Mouse (Mus musculus) hindbrain, postnatal 0 days (tissue): ENCODE measurements around the gene Fbxo21. TPM values are rescaled to one million over a fixed set of nuclear protein-coding genes. Genes with fewer than 3 reads are reported as not detected.

Experiments used
- ATAC-seq: fragments of 200-750 bp; cut with Nextera tagmentation; 2 replicates; pipeline ENCODE4 v1.8.0; 2017; ENCODE audit warnings: mild to moderate bottlenecking, moderate TSS enrichment, moderate library complexity
- DNase-seq: peaks from one replicate; pipeline ENCODE4 v3.0.0-alpha.2; 2015; ENCODE audit warnings: low spot score
- H3K27ac ChIP-seq: fragments of 300-500 bp; sonication (generic); 2 replicates; pipeline ENCODE4 v1.5.1; 2014; ENCODE audit warnings: mild to moderate bottlenecking
- H3K27me3 ChIP-seq: fragments of 300-500 bp; sonication (generic); 2 replicates; pipeline ENCODE4 v1.6.1; 2014; ENCODE audit warnings: low read length, mixed read lengths; ENCODE audit not compliant: insufficient read depth
- H3K36me3 ChIP-seq: fragments of 300-500 bp; sonication (generic); 2 replicates; pipeline ENCODE4 v1.6.1; 2014; ENCODE audit warnings: low read length, mixed read lengths; ENCODE audit not compliant: insufficient read depth
- H3K4me1 ChIP-seq: fragments of 300-500 bp; sonication (generic); 2 replicates; pipeline ENCODE4 v1.6.1; 2014; ENCODE audit warnings: antibody characterized with exemption, low read length, mixed read lengths; ENCODE audit not compliant: insufficient read depth
- H3K4me2 ChIP-seq: fragments of 300-500 bp; sonication (generic); 2 replicates; pipeline ENCODE4 v1.6.1; 2014; ENCODE audit warnings: low read depth, mild to moderate bottlenecking, low read length, moderate library complexity, mixed read lengths
- H3K4me3 ChIP-seq: fragments of 300-500 bp; sonication (generic); 2 replicates; pipeline ENCODE4 v1.5.1; 2014; ENCODE audit warnings: low read length
- H3K9ac ChIP-seq: fragments of 300-500 bp; sonication (generic); replicated peaks from 2 replicates; pipeline ENCODE4 v1.6.1; 2014; ENCODE audit warnings: mild to moderate bottlenecking, low read length, moderate library complexity, mixed read lengths
- H3K9me3 ChIP-seq: fragments of 300-500 bp; sonication (generic); 2 replicates; pipeline ENCODE4 v1.6.1; 2016; ENCODE audit warnings: low read length, mixed read lengths
- CTCF ChIP-seq: IDR thresholded peaks from 2 replicates; pipeline ENCODE4 v1.5.1; 2016; ENCODE audit warnings: antibody characterized with exemption, control low read depth, low read depth
- WGBS: fragments of 180-500 bp; shearing (Covaris S2); extraction: QIAGEN DNeasy Blood & Tissue Kit; methylation state at CpG from one replicate; pipeline ENCODE4 v1.1.7; 2014; 5-methylcytosine and 5-hydroxymethylcytosine counted together
- polyA plus RNA-seq: library from polyadenylated mRNA; unstranded; fragments of >200 nt; fragmentation: Nextera tagmentation; extraction: Ambion mirVana; gene quantifications from 2 replicates; pipeline ENCODE4 v1.2.1, GENCODE M21; 2015
- total RNA-seq: library from RNA; depleted of rRNA; stranded (reverse); fragments of >200 nt; gene quantifications from 2 replicates; pipeline ENCODE4 v1.2.3, GENCODE M21; 2014

The Fbxo21 gene
- total and polyA plus RNA-seq, 2 experiments from 2014 or later: 134 to 198 TPM

DNA sequence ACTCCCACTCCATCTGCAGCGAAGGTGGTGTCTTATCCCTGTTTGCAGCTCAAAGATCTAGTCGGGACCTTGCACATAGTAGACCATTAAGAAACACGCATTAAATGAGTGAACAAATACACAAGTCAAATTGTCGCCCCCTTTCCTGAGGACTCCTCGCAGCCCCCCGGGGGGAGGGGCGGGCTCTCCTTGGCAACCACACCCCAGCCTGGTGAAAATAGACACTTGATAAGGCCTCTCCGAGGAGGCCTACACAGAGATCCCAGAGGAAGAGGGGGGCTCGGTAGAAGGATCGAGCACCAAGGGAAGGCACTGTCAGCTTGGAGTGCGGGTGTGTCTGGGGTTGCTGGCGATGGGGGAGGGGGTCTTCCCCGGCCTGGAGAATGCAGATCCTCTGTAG, 49.8 kb downstream of the Fbxo21 start:
- peaks cover 8% of the 10 kb centered on the region for H3K4me1 ChIP-seq
- no peak overlapping the region for H3K27ac ChIP-seq
- H3K4me3 ChIP-seq: no peak overlapping the region
- 0 out of 2 replicates have a peak overlapping the region, but pooled peaks have one; percentile 96 for H3K4me2 ChIP-seq
- DNase-seq: no peak
- H3K27me3 ChIP-seq: peaks cover 34% of the 10 kb centered on the region
- ATAC-seq: no peak
- H3K9ac ChIP-seq: no peak overlapping the region
- H3K9me3 ChIP-seq: no peaks in the 10 kb centered on the region
- 5% methylated on average over 13 of the region's 13 CpGs for WGBS
- TF ChIP-seq CTCF: no peak
- H3K36me3 ChIP-seq: no peaks in the 10 kb centered on the region

DNA sequence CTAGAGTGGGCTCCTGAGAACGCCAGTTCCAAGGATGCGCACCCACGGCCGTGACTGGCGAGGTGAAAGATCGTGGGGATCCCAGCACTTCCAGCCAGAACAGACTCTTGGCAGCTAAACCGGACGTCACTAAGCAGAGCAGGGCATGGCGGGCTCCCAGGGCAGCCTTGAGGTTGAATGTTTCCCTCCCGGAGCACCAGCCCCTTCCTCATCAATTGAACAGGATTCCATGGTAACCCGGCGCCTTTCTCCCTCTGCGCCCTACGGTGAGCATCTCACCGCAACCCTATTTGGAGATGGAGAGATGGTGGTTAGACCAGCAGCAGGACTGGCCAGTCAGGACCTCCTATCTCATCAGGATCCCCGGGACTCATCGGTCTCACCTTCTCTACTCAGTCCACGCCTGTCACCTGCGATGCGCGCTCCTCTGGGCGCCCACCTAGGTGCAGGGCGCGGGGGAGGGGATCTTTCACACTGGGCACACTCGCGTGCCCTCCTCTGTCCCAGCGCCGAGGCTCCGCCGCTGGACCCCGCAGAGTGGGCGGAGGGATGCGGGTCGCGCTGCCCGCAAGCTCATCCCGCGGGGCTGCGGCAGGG, 50.7 kb downstream of the Fbxo21 start:
- peaks cover 8% of the 10 kb centered on the region for H3K4me1 ChIP-seq
- peak overlapping the region; percentile 96 for H3K4me2 ChIP-seq
- ATAC-seq (peak; percentile 27; the same call in 1 of the 2 replicates), DNase-seq (no peak)
- peak overlapping the region; percentile 44; the same call in 1 of the 2 replicates for H3K9ac ChIP-seq
- WGBS: 2% methylated on average over 31 of the region's 39 CpGs
- no peaks in the 10 kb centered on the region for H3K9me3 ChIP-seq
- H3K4me3 ChIP-seq: peak overlapping the region; percentile 59
- TF ChIP-seq CTCF: no peak
- no peak overlapping the region for H3K27ac ChIP-seq
- no peaks in the 10 kb centered on the region for H3K36me3 ChIP-seq
- H3K27me3 ChIP-seq: peaks cover 34% of the 10 kb centered on the region

DNA sequence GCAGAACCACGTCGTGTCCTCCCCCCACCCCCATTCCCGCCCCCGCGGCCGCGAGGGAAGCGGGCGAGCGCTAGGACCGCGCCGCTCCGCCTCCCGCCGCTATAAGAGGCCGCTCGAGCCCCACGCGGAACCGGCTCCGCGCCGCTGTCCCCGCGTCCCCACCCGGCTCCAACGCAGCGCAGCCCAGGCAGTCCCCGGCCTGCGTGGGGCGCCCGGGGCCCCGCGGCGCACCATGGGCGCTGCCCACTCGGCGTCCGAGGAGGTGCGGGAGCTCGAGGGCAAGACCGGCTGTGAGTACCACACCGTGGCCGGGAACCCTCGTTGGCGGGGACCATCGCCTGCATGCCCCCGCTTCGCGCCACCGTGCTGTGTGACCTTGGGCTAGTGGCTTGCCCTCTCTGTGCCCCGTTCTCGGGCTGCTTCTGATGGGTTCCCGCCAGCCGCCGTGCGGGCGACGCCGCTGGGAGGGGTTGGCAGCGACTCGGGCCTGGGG, 51.2 kb downstream of the Fbxo21 start, which contains the start of gene Tesc:
TSS of gene Tesc (plus strand) at position 46 of the 493 bp plus-strand sequence.
- peak within 1 kb of the TSS; percentile 44 for H3K9ac ChIP-seq
- peak within 1 kb of the TSS; percentile 59 for H3K4me3 ChIP-seq
- WGBS: under 1% methylated on average over 58 of the region's 63 CpGs
- peaks cover 8% of the 10 kb centered on the region for H3K4me1 ChIP-seq
- no peaks in the 10 kb centered on the region for H3K36me3 ChIP-seq
- H3K9me3 ChIP-seq: no peaks in the 10 kb centered on the region
- H3K27ac ChIP-seq: no peak within 1 kb of the TSS
- no peak for TF ChIP-seq CTCF
- H3K27me3 ChIP-seq: peaks cover 34% of the 10 kb centered on the region
- ATAC-seq (peak; percentile 53; the same call in 1 of the 2 replicates), DNase-seq (peak; percentile 45)
- peak within 1 kb of the TSS; percentile 96 for H3K4me2 ChIP-seq

DNA sequence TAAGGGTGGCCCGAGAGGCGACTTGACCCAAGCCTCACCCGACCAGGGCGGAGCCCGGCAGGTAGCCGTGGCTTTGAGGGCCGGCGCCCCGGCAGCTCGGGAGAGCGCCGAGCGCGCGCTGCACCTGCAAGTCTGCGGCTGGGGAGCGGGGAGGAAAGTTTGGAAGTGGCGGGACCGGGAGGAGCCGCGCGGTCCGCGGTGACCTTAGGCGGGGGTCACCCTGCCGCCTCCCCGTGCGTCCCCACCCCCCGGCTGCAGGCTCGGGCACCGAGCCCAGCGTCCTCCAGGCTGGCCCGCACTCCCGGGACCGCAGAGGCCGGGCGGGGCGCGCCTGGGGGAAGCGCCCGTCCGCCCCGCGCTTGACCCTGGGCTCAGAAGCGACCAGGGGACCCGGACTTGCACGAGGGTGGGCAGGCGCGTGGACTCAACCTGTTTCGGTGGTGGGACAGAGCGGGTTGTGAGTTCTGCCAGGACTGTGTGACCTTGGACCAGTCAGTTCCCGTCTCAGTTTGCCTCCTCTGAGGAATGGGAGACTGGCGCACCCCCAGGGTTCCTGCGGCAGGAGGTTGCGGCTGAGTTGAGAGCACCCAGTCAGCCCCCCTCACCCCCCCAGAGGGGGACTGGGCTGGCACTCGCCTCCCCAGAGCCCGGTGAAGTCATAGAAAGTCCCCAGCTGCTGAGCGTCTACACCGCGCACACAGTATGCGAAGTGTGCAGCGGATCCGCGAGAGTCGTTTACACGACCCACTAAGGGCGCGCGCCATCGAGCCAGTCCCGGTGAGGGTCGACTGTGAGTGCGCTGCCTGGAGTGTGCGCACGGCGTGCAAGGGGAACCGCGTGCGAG, 51.9 kb downstream of the Fbxo21 start:
- peak overlapping the region; percentile 44 for H3K9ac ChIP-seq
- no peak for DNase-seq
- no peaks in the 10 kb centered on the region for H3K36me3 ChIP-seq
- TF ChIP-seq CTCF: no peak
- WGBS: 1% methylated on average over 78 of the region's 79 CpGs
- peaks cover 34% of the 10 kb centered on the region for H3K27me3 ChIP-seq
- peaks cover 8% of the 10 kb centered on the region for H3K4me1 ChIP-seq
- no peak overlapping the region for H3K27ac ChIP-seq
- ATAC-seq: no peak; the same call in 1 of the 2 replicates
- H3K4me2 ChIP-seq: peak overlapping the region; percentile 96
- peak overlapping the region; percentile 59 for H3K4me3 ChIP-seq
- no peaks in the 10 kb centered on the region for H3K9me3 ChIP-seq

DNA sequence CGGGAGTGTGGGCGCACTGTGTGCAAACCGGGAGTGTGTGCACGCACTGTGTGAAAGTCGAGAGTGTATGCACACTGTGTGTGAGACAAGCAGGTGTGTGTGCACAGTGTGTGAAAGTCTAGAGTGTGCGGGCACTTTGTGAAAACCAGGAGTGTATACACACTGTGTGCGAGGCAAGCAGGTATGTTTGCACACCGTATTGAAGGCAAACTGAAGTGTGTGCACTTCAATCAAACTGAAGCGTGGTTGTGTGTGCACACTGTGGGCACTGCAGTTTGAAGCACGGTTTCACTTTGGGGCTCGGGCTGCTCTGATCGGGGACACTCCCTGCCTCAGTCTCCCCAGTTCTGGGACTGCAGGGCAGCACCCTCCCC, 52.5 kb downstream of the Fbxo21 start:
- Histone ChIP-seq H3K4me3 (peak overlapping the region; percentile 59), H3K4me1 (peaks cover 8% of the 10 kb centered on the region), H3K36me3 (no peaks in the 10 kb centered on the region), H3K9ac (no peak overlapping the region), H3K27ac (no peak overlapping the region), H3K27me3 (peaks cover 34% of the 10 kb centered on the region), H3K4me2 (peak overlapping the region; percentile 96), H3K9me3 (no peaks in the 10 kb centered on the region)
- 5% methylated on average over 12 of the region's 12 CpGs for WGBS
- DNase-seq (no peak), ATAC-seq (0 out of 2 replicates have a peak, but pooled peaks have one; percentile 28)
- no peak for TF ChIP-seq CTCF

DNA sequence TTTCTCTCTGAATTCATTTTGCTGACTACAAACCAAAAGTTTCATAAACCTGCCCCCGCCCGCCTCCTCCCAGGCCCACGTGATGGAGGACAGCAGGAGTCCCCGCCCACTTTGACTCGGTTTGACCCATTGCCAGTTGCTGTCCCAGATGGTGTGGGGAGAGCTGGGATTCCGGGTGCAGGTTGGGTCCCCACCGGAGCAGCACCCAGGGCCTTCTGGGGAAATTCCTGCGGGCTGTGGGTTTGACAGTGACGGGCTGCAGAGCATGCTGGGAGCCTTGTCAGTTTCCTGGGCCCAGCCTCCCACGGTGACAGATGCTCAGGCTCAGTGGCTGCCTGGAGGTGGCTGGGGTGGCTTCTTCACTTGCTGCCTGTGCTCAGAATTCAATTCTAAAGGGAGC, 52.9 kb downstream of the Fbxo21 start:
- Histone ChIP-seq H3K4me3 (peak overlapping the region; percentile 59), H3K27me3 (peaks cover 34% of the 10 kb centered on the region), H3K9ac (no peak overlapping the region), H3K4me2 (peak overlapping the region; percentile 96), H3K36me3 (no peaks in the 10 kb centered on the region), H3K4me1 (peaks cover 8% of the 10 kb centered on the region), H3K27ac (no peak overlapping the region), H3K9me3 (no peaks in the 10 kb centered on the region)
- DNase-seq: no peak
- ATAC-seq: no peak
- 6% methylated on average over 10 of the region's 10 CpGs for WGBS
- no peak for TF ChIP-seq CTCF
